Comparison of ENCODE assay signal across 8 mouse cellular contexts in genomic region chr8:54954741-54955455, GRCm38 (mm10). TPM values are rescaled to one million over a fixed set of nuclear protein-coding genes. Genes with fewer than 3 reads are reported as not detected.
DNase-seq lines count a peak whose midpoint lies in the region; ATAC-seq lines count a peak whose summit lies in the region.

Gene Gpm6a, plus strand, starts transcription at chr8:54954843.

- H3K27ac ChIP-seq in heart, embryonic 12.5 days (ENCODE audit: poor library complexity, severe bottlenecking): no peak within 1 kb of the TSS
- H3K27ac ChIP-seq in limb, embryonic 10.5 days: no peak within 1 kb of the TSS

- H3K9me3 ChIP-seq in heart, embryonic 12.5 days (replicated peaks): no peaks in the 10 kb centered on the region
- no peaks in the 10 kb centered on the region for H3K9me3 ChIP-seq in limb, embryonic 10.5 days (replicated peaks)

- H3K36me3 ChIP-seq in heart, embryonic 12.5 days: no peaks in the 10 kb centered on the region
- no peaks in the 10 kb centered on the region for H3K36me3 ChIP-seq in limb, embryonic 10.5 days

- no peak for DNase-seq in heart, adult 11 months
- peak; percentile 54 for DNase-seq in embryo, embryonic 10.5 days (ENCODE audit: low spot score)
- DNase-seq in heart, postnatal 25 days (ENCODE audit: low spot score): no peak
- DNase-seq in limb, embryonic 10.5 days (ENCODE audit: low spot score): no peak
- peak; percentile 66 for DNase-seq in right cerebral cortex, postnatal 25 days
- DNase-seq in spleen, postnatal 36 days (ENCODE audit: low spot score in 2 of 2): no peak
- no peak for DNase-seq in adrenal gland, postnatal 14 days

- peak within 1 kb of the TSS; percentile 54 for H3K4me2 ChIP-seq in heart, embryonic 12.5 days

- no peaks in the 10 kb centered on the region for H3K27me3 ChIP-seq in heart, embryonic 12.5 days (replicated peaks)
- no peaks in the 10 kb centered on the region for H3K27me3 ChIP-seq in limb, embryonic 10.5 days (ENCODE audit: low read depth, poor library complexity, severe bottlenecking)

- H3K9ac ChIP-seq in heart, embryonic 12.5 days: no peak within 1 kb of the TSS

- peak within 1 kb of the TSS; percentile 22 for H3K4me3 ChIP-seq in heart, embryonic 12.5 days
- peak within 1 kb of the TSS; percentile 15; the same call in 1 of the 2 replicates for H3K4me3 ChIP-seq in limb, embryonic 10.5 days

- H3K4me1 ChIP-seq in heart, embryonic 12.5 days (replicated peaks): no peaks in the 10 kb centered on the region
- H3K4me1 ChIP-seq in limb, embryonic 10.5 days: 0 out of 2 replicates have a peak, but pooled peaks cover 4% of the 10 kb centered on the region

- 31% methylated on average over 13 of the region's 13 CpGs for WGBS in heart, embryonic 12.5 days
- WGBS in limb, embryonic 10.5 days: 41% methylated on average over 13 of the region's 13 CpGs

- intact Hi-C loops in heart, postnatal 25 days (cut with DNase I): no loop called here

- ATAC-seq in heart, embryonic 12.5 days (ENCODE audit: insufficient number of reproducible peaks, low FRiP score): no peak

RNA-seq across cellular contexts. Expression of gene Gpm6a, which starts in this region (rescaled TPM):
- polyA plus RNA-seq in heart, embryonic 12.5 days (2016; fragmentation: Nextera tagmentation; extraction: Ambion mirVana): 17.1 and 17.7 TPM in 2 replicates
- 10 to 100 TPM; 10.4 to 12.9 TPM for total RNA-seq in heart, postnatal 25 days (2021)
- polyA plus RNA-seq in limb, embryonic 10.5 days (2016; fragmentation: Nextera tagmentation; extraction: Ambion mirVana): 1.2 and 2.2 TPM in 2 replicates
- 4.6 and 5.0 TPM in 2 replicates for total RNA-seq in adrenal gland, postnatal 14 days (2021)

Comparison
In these comparisons a context has a peak if more than half of its experiments do, and no peak if none do; other contexts are left out.
1. DNase-seq: peak in embryo, embryonic 10.5 days (single experiment) and right cerebral cortex, postnatal 25 days (single experiment); none in heart, adult 11 months (single experiment), heart, postnatal 25 days (single experiment), limb, embryonic 10.5 days (single experiment), spleen, postnatal 36 days (0 of 2) and adrenal gland, postnatal 14 days (single experiment).